Mouse (Mus musculus): ENCODE measurements at regions not wholly inside any gene's neighbourhood (a gene's known extent, or its start where the extent isn't known, plus 50 kb on each side); places are given as distances from the start of the nearest gene placed in this dataset.

- TF ChIP-seq CTCF (IDR thresholded peaks at IDR 0.05; ENCODE audit: control insufficient read depth, insufficient read depth, low read length) (no peak), POLR2A (IDR thresholded peaks at IDR 0.05; ENCODE audit: borderline replicate concordance, control insufficient read depth, low read depth, low read length) (no peak)
These were observed 134.6 kb upstream of the Prkcq start for GRCm38 (mm10) chr2:11037343-11037742.

All from bone marrow, adult 2 months (tissue).